ENCODE assay signal across 23 mouse cellular contexts in genomic region chrX:168980370-168980769, GRCm38 (mm10).
DNase-seq lines count a peak whose midpoint lies in the region; ATAC-seq and TF ChIP-seq lines count a peak whose summit lies in the region.
"Had no signal": no experiment of that assay in that cellular context is flagged by ENCODE, and none has a peak within 500 bp of the region (broad histone marks: within the 10 kb centered on the region; RNA-seq: fewer than 3 reads in every experiment).

No protein-coding gene starts in this region.

- no peak overlapping the region for H3K4me3 ChIP-seq in kidney, adult 2 months (ENCODE audit: insufficient read depth, low read depth, low read length)
- H3K4me3 ChIP-seq in kidney, embryonic 14.5 days (ENCODE audit: low read length) = no peak overlapping the region
- H3K4me3 ChIP-seq in lung, adult 2 months (replicated peaks; ENCODE audit: extremely low read depth, low read depth, low read length) = no peak overlapping the region
- H3K4me3 ChIP-seq in lung, postnatal 0 days (ENCODE audit: low read depth, low read length) = no peak overlapping the region
- no peak overlapping the region for H3K4me3 ChIP-seq in hindbrain, embryonic 12.5 days
- H3K4me3 ChIP-seq: embryonic facial prominence, embryonic 13.5 days; forebrain, embryonic 12.5 days; gastrocnemius, adult 2 months; heart, embryonic 12.5 days; hindbrain, embryonic 10.5 days; hindbrain, embryonic 15.5 days had no signal

- H3K27me3 ChIP-seq in kidney, adult 2 months (replicated peaks; ENCODE audit: control insufficient read depth, insufficient read depth, low read length) = no peaks in the 10 kb centered on the region
- no peaks in the 10 kb centered on the region for H3K27me3 ChIP-seq in kidney, embryonic 14.5 days (ENCODE audit: control insufficient read depth, insufficient read depth, low read length)
- H3K27me3 ChIP-seq in lung, postnatal 0 days (replicated peaks; ENCODE audit: insufficient read depth, low read length) = no peaks in the 10 kb centered on the region
- H3K27me3 ChIP-seq in hindbrain, embryonic 12.5 days = peaks cover 14% of the 10 kb centered on the region; the same call in 1 of the 2 replicates
- H3K27me3 ChIP-seq: heart, embryonic 12.5 days had no signal

- no peak for TF ChIP-seq CTCF in kidney, adult 2 months (conservative IDR thresholded peaks at IDR 0.05; ENCODE audit: insufficient read depth, insufficient read length, low read depth, low read length)
- no peak for TF ChIP-seq CTCF in lung, adult 2 months (IDR thresholded peaks at IDR 0.05; ENCODE audit: insufficient read depth, low read length)
- TF ChIP-seq CTCF in lung, postnatal 0 days (IDR thresholded peaks at IDR 0.05) = no peak

- TF ChIP-seq EP300 in lung, postnatal 0 days (IDR thresholded peaks at IDR 0.05) = peak; percentile 89

- H3K4me2 ChIP-seq in kidney, embryonic 14.5 days (replicated peaks; ENCODE audit: low read depth, low read length) = no peak overlapping the region
- no peak overlapping the region for H3K4me2 ChIP-seq in lung, postnatal 0 days (replicated peaks; ENCODE audit: low read depth, low read length)
- no peak overlapping the region for H3K4me2 ChIP-seq in hindbrain, embryonic 12.5 days (replicated peaks)
- H3K4me2 ChIP-seq: embryonic facial prominence, embryonic 13.5 days; forebrain, embryonic 12.5 days; heart, embryonic 12.5 days; hindbrain, embryonic 15.5 days had no signal

- no peaks in the 10 kb centered on the region for H3K4me1 ChIP-seq in kidney, adult 2 months (ENCODE audit: control insufficient read depth, insufficient read depth, low read length)
- H3K4me1 ChIP-seq in kidney, embryonic 14.5 days (ENCODE audit: control insufficient read depth, insufficient read depth, low read length) = no peaks in the 10 kb centered on the region
- H3K4me1 ChIP-seq in lung, adult 2 months (ENCODE audit: control insufficient read depth, insufficient read depth, low read length) = no peaks in the 10 kb centered on the region
- H3K4me1 ChIP-seq in lung, postnatal 0 days (ENCODE audit: insufficient read depth, low read depth, low read length) = no peaks in the 10 kb centered on the region
- no peaks in the 10 kb centered on the region for H3K4me1 ChIP-seq in hindbrain, embryonic 12.5 days
- H3K4me1 ChIP-seq: embryonic facial prominence, embryonic 13.5 days; forebrain, embryonic 12.5 days; heart, embryonic 12.5 days; hindbrain, embryonic 10.5 days; hindbrain, embryonic 15.5 days had no signal

- WGBS in kidney, adult 2 months = 83% methylated on average over 2 of the region's 2 CpGs
- WGBS in kidney, embryonic 14.5 days = 80% methylated on average over 2 of the region's 2 CpGs
- WGBS in lung, adult 2 months = 58% methylated on average over 2 of the region's 2 CpGs
- WGBS in lung, postnatal 0 days = 44% methylated on average over 2 of the region's 2 CpGs
- 83% methylated on average over 2 of the region's 2 CpGs for WGBS in hindbrain, embryonic 12.5 days

- no peaks in the 10 kb centered on the region for H3K36me3 ChIP-seq in kidney, adult 2 months (ENCODE audit: control insufficient read depth, insufficient read depth, low read length)
- no peaks in the 10 kb centered on the region for H3K36me3 ChIP-seq in kidney, embryonic 14.5 days (ENCODE audit: control insufficient read depth, insufficient read depth, low read length)
- H3K36me3 ChIP-seq in lung, postnatal 0 days (ENCODE audit: insufficient read depth, low read length) = no peaks in the 10 kb centered on the region
- no peaks in the 10 kb centered on the region for H3K36me3 ChIP-seq in hindbrain, embryonic 12.5 days
- H3K36me3 ChIP-seq: embryonic facial prominence, embryonic 13.5 days; forebrain, embryonic 12.5 days; heart, embryonic 12.5 days; hindbrain, embryonic 10.5 days; hindbrain, embryonic 15.5 days had no signal

- DNase-seq in kidney, adult 2 months = peak; percentile 0
- DNase-seq in lung, adult 2 months = peak; percentile 4
- DNase-seq in lung, postnatal 0 days (ENCODE audit: low spot score) = peak; percentile 76
- DNase-seq in lung, postnatal 4 days = peak; percentile 13 to 19
- DNase-seq in frontal cortex, postnatal 10 days (ENCODE audit: low spot score in 2 of 2) = no peak
- DNase-seq in ovary, postnatal 14 days (ENCODE audit: low spot score) = no peak
- DNase-seq: adrenal gland, postnatal 14 days; B cell, adult 2 months; cerebellum, adult 18-20 months; cerebellum, adult 9-11 months; cerebellum, postnatal 36 days; gastrocnemius, adult 2 months; gastrocnemius, postnatal 25 days had no signal

- H3K27ac ChIP-seq in kidney, adult 2 months (ENCODE audit: insufficient read depth, low read depth, low read length) = no peak overlapping the region
- no peak overlapping the region for H3K27ac ChIP-seq in kidney, embryonic 14.5 days (ENCODE audit: low read depth, low read length)
- H3K27ac ChIP-seq in lung, postnatal 0 days (ENCODE audit: low read length) = no peak overlapping the region
- H3K27ac ChIP-seq in hindbrain, embryonic 12.5 days = no peak overlapping the region
- H3K27ac ChIP-seq: embryonic facial prominence, embryonic 13.5 days; forebrain, embryonic 12.5 days; gastrocnemius, adult 2 months; hindbrain, embryonic 10.5 days; hindbrain, embryonic 15.5 days had no signal

- ATAC-seq in kidney, embryonic 14.5 days (ENCODE audit: low FRiP score, low TSS enrichment) = no peak
- ATAC-seq in lung, postnatal 0 days = peak; percentile 99
- ATAC-seq in hindbrain, embryonic 12.5 days (ENCODE audit: low FRiP score) = no peak
- ATAC-seq: CD4-positive, CD25-positive, alpha-beta regulatory T cell, adult 4 months; forebrain, embryonic 16.5 days; Patski had no signal

- no peak for TF ChIP-seq POLR2A in kidney, adult 2 months (IDR thresholded peaks at IDR 0.05; ENCODE audit: low read depth, low read length)
- no peak for TF ChIP-seq POLR2A in lung, adult 2 months (IDR thresholded peaks at IDR 0.05; ENCODE audit: borderline replicate concordance, extremely low read depth, low read depth, low read length)

- H3K9ac ChIP-seq in kidney, embryonic 14.5 days (ENCODE audit: low read depth, low read length) = no peak overlapping the region
- H3K9ac ChIP-seq in lung, postnatal 0 days (replicated peaks; ENCODE audit: low read depth) = no peak overlapping the region
- no peak overlapping the region for H3K9ac ChIP-seq in hindbrain, embryonic 12.5 days
- H3K9ac ChIP-seq: embryonic facial prominence, embryonic 13.5 days; forebrain, embryonic 12.5 days; heart, embryonic 12.5 days; hindbrain, embryonic 15.5 days had no signal

- no peaks in the 10 kb centered on the region for H3K9me3 ChIP-seq in kidney, embryonic 14.5 days (ENCODE audit: control insufficient read depth, low read length)
- H3K9me3 ChIP-seq in lung, postnatal 0 days (ENCODE audit: low read length) = no peaks in the 10 kb centered on the region
- H3K9me3 ChIP-seq in hindbrain, embryonic 12.5 days (replicated peaks) = no peaks in the 10 kb centered on the region
- H3K9me3 ChIP-seq: embryonic facial prominence, embryonic 13.5 days; forebrain, embryonic 12.5 days; heart, embryonic 12.5 days; hindbrain, embryonic 10.5 days; hindbrain, embryonic 15.5 days had no signal

Comparison
In these comparisons a context has a peak if more than half of its experiments do, and no peak if none do; other contexts are left out.
1. DNase-seq: peak in kidney, adult 2 months (single experiment), lung, adult 2 months (single experiment), lung, postnatal 0 days (single experiment) and lung, postnatal 4 days (2 of 2); none in frontal cortex, postnatal 10 days (0 of 2) and ovary, postnatal 14 days (single experiment).